8 mouse cellular contexts compared by ENCODE assay signal in genomic region chr13:34076561-34077491, GRCm38 (mm10). TPM values are rescaled to one million over a fixed set of nuclear protein-coding genes. Genes with fewer than 3 reads are reported as not detected.
DNase-seq lines count a peak whose midpoint lies in the region; ATAC-seq and TF ChIP-seq lines count a peak whose summit lies in the region.

No protein-coding gene starts in this region.

- H3K27me3 ChIP-seq in forebrain, embryonic 15.5 days, result no peaks in the 10 kb centered on the region
- H3K27me3 ChIP-seq in hindbrain, embryonic 16.5 days (replicated peaks; ENCODE audit: control insufficient read depth, insufficient read depth, low read length), result no peaks in the 10 kb centered on the region
- H3K27me3 ChIP-seq in limb, embryonic 13.5 days, result no peaks in the 10 kb centered on the region
- H3K27me3 ChIP-seq in midbrain, embryonic 15.5 days (replicated peaks), result no peaks in the 10 kb centered on the region

- H3K27ac ChIP-seq in forebrain, embryonic 15.5 days (replicated peaks), result peak overlapping the region; percentile 86
- peak overlapping the region; percentile 93 for H3K27ac ChIP-seq in hindbrain, embryonic 16.5 days (ENCODE audit: low read depth, low read length)
- H3K27ac ChIP-seq in limb, embryonic 13.5 days, result no peak overlapping the region
- H3K27ac ChIP-seq in midbrain, embryonic 15.5 days, result peak overlapping the region; percentile 90

- DNase-seq in lung, adult 2 months, result no peak
- no peak for DNase-seq in lung, postnatal 25 days (ENCODE audit: low spot score)
- DNase-seq in cerebellum, adult 18-20 months, result peak; percentile 44 to 46
- DNase-seq in thymus, postnatal 25 days, result peak; percentile 29

- H3K4me1 ChIP-seq in lung, adult 2 months (ENCODE audit: control insufficient read depth, insufficient read depth, low read length), result peaks cover 5% of the 10 kb centered on the region; the same call in 1 of the 2 replicates
- H3K4me1 ChIP-seq in forebrain, embryonic 15.5 days, result peaks cover 25% of the 10 kb centered on the region
- H3K4me1 ChIP-seq in hindbrain, embryonic 16.5 days (ENCODE audit: control insufficient read depth, insufficient read depth, low read depth, low read length), result peaks cover 18% of the 10 kb centered on the region
- H3K4me1 ChIP-seq in limb, embryonic 13.5 days, result peaks cover 20% of the 10 kb centered on the region
- H3K4me1 ChIP-seq in midbrain, embryonic 15.5 days, result peaks cover 42% of the 10 kb centered on the region

- no peaks in the 10 kb centered on the region for H3K9me3 ChIP-seq in forebrain, embryonic 15.5 days
- no peaks in the 10 kb centered on the region for H3K9me3 ChIP-seq in hindbrain, embryonic 16.5 days (ENCODE audit: control insufficient read depth, low read length)
- no peaks in the 10 kb centered on the region for H3K9me3 ChIP-seq in limb, embryonic 13.5 days
- H3K9me3 ChIP-seq in midbrain, embryonic 15.5 days, result no peaks in the 10 kb centered on the region

- peak overlapping the region; percentile 66 for H3K4me3 ChIP-seq in lung, adult 2 months (replicated peaks; ENCODE audit: extremely low read depth, low read depth, low read length)
- peak overlapping the region; percentile 93 for H3K4me3 ChIP-seq in forebrain, embryonic 15.5 days
- peak overlapping the region; percentile 82 for H3K4me3 ChIP-seq in hindbrain, embryonic 16.5 days (ENCODE audit: low read length)
- H3K4me3 ChIP-seq in limb, embryonic 13.5 days, result peak overlapping the region; percentile 64
- peak overlapping the region; percentile 85 for H3K4me3 ChIP-seq in midbrain, embryonic 15.5 days

- peak overlapping the region; percentile 86 for H3K4me2 ChIP-seq in forebrain, embryonic 15.5 days (replicated peaks)
- H3K4me2 ChIP-seq in hindbrain, embryonic 16.5 days (ENCODE audit: low read length), result peak overlapping the region; percentile 71
- peak overlapping the region; percentile 79 for H3K4me2 ChIP-seq in limb, embryonic 13.5 days (replicated peaks)
- H3K4me2 ChIP-seq in midbrain, embryonic 15.5 days, result peak overlapping the region; percentile 65

- WGBS in lung, adult 2 months, result 24% methylated on average over 20 of the region's 20 CpGs
- WGBS in forebrain, embryonic 15.5 days, result 50% methylated on average over 20 of the region's 20 CpGs
- WGBS in hindbrain, embryonic 16.5 days, result 19% methylated on average over 20 of the region's 20 CpGs
- 51% methylated on average over 20 of the region's 20 CpGs for WGBS in limb, embryonic 13.5 days
- 19% methylated on average over 20 of the region's 20 CpGs for WGBS in midbrain, embryonic 15.5 days

- H3K36me3 ChIP-seq in forebrain, embryonic 15.5 days, result peaks cover 15% of the 10 kb centered on the region; the same call in 1 of the 2 replicates
- H3K36me3 ChIP-seq in hindbrain, embryonic 16.5 days (ENCODE audit: control insufficient read depth, insufficient read depth, low read length), result peaks cover 7% of the 10 kb centered on the region
- peaks cover 12% of the 10 kb centered on the region for H3K36me3 ChIP-seq in limb, embryonic 13.5 days
- H3K36me3 ChIP-seq in midbrain, embryonic 15.5 days (replicated peaks), result 0 out of 2 replicates have a peak, but pooled peaks cover 8% of the 10 kb centered on the region

- ATAC-seq in forebrain, embryonic 15.5 days (replicated peaks), result peak; percentile 48
- ATAC-seq in hindbrain, embryonic 16.5 days, result peak; percentile 69
- ATAC-seq in limb, embryonic 13.5 days (ENCODE audit: low FRiP score, low read depth), result peak; percentile 48
- peak; percentile 65 for ATAC-seq in midbrain, embryonic 15.5 days (replicated peaks)

- TF ChIP-seq CTCF in lung, adult 2 months (IDR thresholded peaks at IDR 0.05; ENCODE audit: insufficient read depth, low read length), result no peak

- TF ChIP-seq POLR2A in lung, adult 2 months (IDR thresholded peaks at IDR 0.05; ENCODE audit: borderline replicate concordance, extremely low read depth, low read depth, low read length), result no peak

- H3K9ac ChIP-seq in forebrain, embryonic 15.5 days (replicated peaks), result peak overlapping the region; percentile 96
- H3K9ac ChIP-seq in hindbrain, embryonic 16.5 days (ENCODE audit: low read depth, low read length), result peak overlapping the region; percentile 98
- H3K9ac ChIP-seq in limb, embryonic 13.5 days, result peak overlapping the region; percentile 43; the same call in 1 of the 2 replicates
- H3K9ac ChIP-seq in midbrain, embryonic 15.5 days, result peak overlapping the region; percentile 98

RNA-seq across cellular contexts. Expression of gene Tubb2a, which starts 1.0 kb away (rescaled TPM):
- polyA plus RNA-seq in lung, adult 2 months (2012; rRNA removed), result 320 and 386 TPM in 2 replicates
- polyA plus RNA-seq in forebrain, embryonic 15.5 days (2015; fragmentation: Nextera tagmentation; extraction: Ambion mirVana), result 1,539 and 1,682 TPM in 2 replicates
- polyA plus RNA-seq in hindbrain, embryonic 16.5 days (2015; fragmentation: Nextera tagmentation; extraction: Ambion mirVana), result 3,415 and 3,905 TPM in 2 replicates
- polyA plus RNA-seq in limb, embryonic 13.5 days (2015; fragmentation: Nextera tagmentation; extraction: Ambion mirVana), result 150 and 152 TPM in 2 replicates
- polyA plus RNA-seq in midbrain, embryonic 15.5 days (2015; fragmentation: Nextera tagmentation; extraction: Ambion mirVana), result 3,188 and 3,263 TPM in 2 replicates

RNA-seq across cellular contexts. Expression of gene Bphl, which starts 39.4 kb away (rescaled TPM):
- 37.4 and 41.8 TPM in 2 replicates for polyA plus RNA-seq in lung, adult 2 months (2012; rRNA removed)
- 32.9 and 35.9 TPM in 2 replicates for polyA plus RNA-seq in forebrain, embryonic 15.5 days (2015; fragmentation: Nextera tagmentation; extraction: Ambion mirVana)
- polyA plus RNA-seq in hindbrain, embryonic 16.5 days (2015; fragmentation: Nextera tagmentation; extraction: Ambion mirVana), result 42.9 and 45.9 TPM in 2 replicates
- 42.3 and 46.5 TPM in 2 replicates for polyA plus RNA-seq in limb, embryonic 13.5 days (2015; fragmentation: Nextera tagmentation; extraction: Ambion mirVana)
- polyA plus RNA-seq in midbrain, embryonic 15.5 days (2015; fragmentation: Nextera tagmentation; extraction: Ambion mirVana), result 35.4 and 36.8 TPM in 2 replicates

RNA-seq across cellular contexts. Expression of gene Tubb2b, which starts 53.4 kb away (rescaled TPM):
- polyA plus RNA-seq in lung, adult 2 months (2012; rRNA removed), result 13.6 and 21.6 TPM in 2 replicates
- 920 and 926 TPM in 2 replicates for polyA plus RNA-seq in forebrain, embryonic 15.5 days (2015; fragmentation: Nextera tagmentation; extraction: Ambion mirVana)
- polyA plus RNA-seq in hindbrain, embryonic 16.5 days (2015; fragmentation: Nextera tagmentation; extraction: Ambion mirVana), result 1,169 and 1,199 TPM in 2 replicates
- 40.1 and 42.0 TPM in 2 replicates for polyA plus RNA-seq in limb, embryonic 13.5 days (2015; fragmentation: Nextera tagmentation; extraction: Ambion mirVana)
- 1,126 and 1,130 TPM in 2 replicates for polyA plus RNA-seq in midbrain, embryonic 15.5 days (2015; fragmentation: Nextera tagmentation; extraction: Ambion mirVana)

Comparison
In these comparisons a context has a peak if more than half of its experiments do, and no peak if none do; other contexts are left out.
1. DNase-seq: peak in cerebellum, adult 18-20 months (2 of 2) and thymus, postnatal 25 days (single experiment); none in lung, adult 2 months (single experiment) and lung, postnatal 25 days (single experiment).
2. H3K9ac ChIP-seq: peak in every context shown above with its lines; median percentile 98 in hindbrain, embryonic 16.5 days; 98 in midbrain, embryonic 15.5 days; 96 in forebrain, embryonic 15.5 days; 43 in limb, embryonic 13.5 days.
3. RNA of gene Tubb2b, which starts 53.4 kb away (polyA plus RNA-seq): 1,169 to 1,199 TPM in hindbrain, embryonic 16.5 days, 1,126 to 1,130 TPM in midbrain, embryonic 15.5 days and 920 to 926 TPM in forebrain, embryonic 15.5 days; 40.1 to 42.0 TPM in limb, embryonic 13.5 days and 13.6 to 21.6 TPM in lung, adult 2 months; every median in the first group is over 10 times any median in the second.
4. Peak in every context shown above with its lines, with median percentiles within 50 percentile points of each other: H3K4me3 ChIP-seq, ATAC-seq and H3K4me2 ChIP-seq.